Mouse (Mus musculus) heart, adult 2 months (tissue): ENCODE results near the gene 1700021F05Rik.

Experiments used
- CTCF ChIP-seq: fragments of 200-600 bp; IDR thresholded peaks from 2 replicates; pipeline ENCODE4 v1.8.1; 2022; ENCODE audit warnings: antibody characterized with exemption, mild to moderate bottlenecking, moderate library complexity
- EP300 ChIP-seq: fragments of 200-500 bp; IDR thresholded peaks from 2 replicates; pipeline ENCODE4 v1.6.1; 2011; ENCODE audit warnings: low read depth, low read length, control low read depth; ENCODE audit not compliant: insufficient read depth
- POLR2A ChIP-seq: fragments of 200-500 bp; IDR thresholded peaks from 2 replicates; pipeline ENCODE4 v1.6.1; 2011; ENCODE audit warnings: mild to moderate bottlenecking, low read depth, low read length, control low read depth; ENCODE audit not compliant: insufficient read depth

DNA sequence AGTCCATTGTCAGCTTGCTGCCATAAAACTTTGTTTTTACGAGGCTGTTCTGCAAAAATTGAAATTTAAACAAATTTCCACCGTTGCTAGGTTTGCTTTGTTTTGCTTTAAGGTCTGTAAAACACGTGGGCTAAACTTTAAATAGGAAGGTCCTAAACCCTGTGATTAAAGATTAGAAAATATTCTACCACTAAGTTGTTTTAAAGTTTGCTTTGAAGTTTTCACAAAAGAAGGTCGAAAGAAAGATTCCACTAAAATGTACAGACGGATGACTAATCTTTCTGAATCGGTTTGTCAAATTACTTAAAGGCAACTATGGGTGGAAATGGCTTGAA, 37.2 kb upstream of the 1700021F05Rik start, which contains the start of gene Cd24a:
- no peak for TF ChIP-seq POLR2A
- TF ChIP-seq CTCF, result no peak
- TF ChIP-seq EP300, result no peak
